Mouse (Mus musculus): ENCODE results near the gene Zswim8.

GRCm38 (mm10) chr14:20735052-20735451 is 27.7 kb downstream of the Zswim8 start:
- no peak for TF ChIP-seq CTCF (IDR thresholded peaks at IDR 0.05 in 2 of 3, conservative IDR thresholded peaks at IDR 0.05 in 1 of 3; ENCODE audit: control insufficient read depth in 1 of 3, insufficient read depth in 1 of 3, low read depth in 2 of 3, low read length in 3 of 3, poor library complexity in 1 of 3, severe bottlenecking in 1 of 3)
- no peak for TF ChIP-seq NRF1 (IDR thresholded peaks at IDR 0.05; ENCODE audit: insufficient read depth, low read depth, low read length, poor library complexity, severe bottlenecking)
- TF ChIP-seq POLR2A (IDR thresholded peaks at IDR 0.05; ENCODE audit: control insufficient read depth in 1 of 2, insufficient read depth in 1 of 2, low read depth in 1 of 2, low read length in 2 of 2, poor library complexity in 1 of 2): no peak
- no peak for TF ChIP-seq ZNF384 (IDR thresholded peaks at IDR 0.05; ENCODE audit: low read depth, low read length)
- TF ChIP-seq MXI1 (IDR thresholded peaks at IDR 0.05; ENCODE audit: low read depth, low read length): no peak
- TF ChIP-seq CHD2 (IDR thresholded peaks at IDR 0.05; ENCODE audit: low read length): no peak
- TF ChIP-seq MAX (IDR thresholded peaks at IDR 0.05; ENCODE audit: low read length): no peak
- no peak for TF ChIP-seq MAFK (IDR thresholded peaks at IDR 0.05; ENCODE audit: borderline replicate concordance, low read depth, low read length)

Data from MEL (cell line).